Mouse (Mus musculus) granulocyte monocyte progenitor cell, adult 5-6 weeks (primary cell): ENCODE data around the gene Dydc2. TPM values are rescaled to one million over a fixed set of nuclear protein-coding genes. Genes with fewer than 3 reads are reported as not detected.

ENCODE experiments used
- ATAC-seq: replicated peaks from 2 replicates; pipeline ENCODE4 v1.8.0; 2016; ENCODE audit warnings: mild to moderate bottlenecking, moderate TSS enrichment, inconsistent platforms; ENCODE audit not compliant: poor library complexity, severe bottlenecking
- total RNA-seq, 2 experiments: library from RNA; stranded (forward) in 1 of 2; stranded (reverse) in 1 of 2; fragments of 200-712, 200-1000 nt in 1 of 2; fragments of >200 nt in 1 of 2; fragmentation: Nextera tagmentation in 1 of 2; gene quantifications; 2 replicates each; pipeline ENCODE4 v1.2.3; 2014 to 2017

The Dydc2 gene
- total RNA-seq, 2 experiments from 2014 or later = not detected

DNA sequence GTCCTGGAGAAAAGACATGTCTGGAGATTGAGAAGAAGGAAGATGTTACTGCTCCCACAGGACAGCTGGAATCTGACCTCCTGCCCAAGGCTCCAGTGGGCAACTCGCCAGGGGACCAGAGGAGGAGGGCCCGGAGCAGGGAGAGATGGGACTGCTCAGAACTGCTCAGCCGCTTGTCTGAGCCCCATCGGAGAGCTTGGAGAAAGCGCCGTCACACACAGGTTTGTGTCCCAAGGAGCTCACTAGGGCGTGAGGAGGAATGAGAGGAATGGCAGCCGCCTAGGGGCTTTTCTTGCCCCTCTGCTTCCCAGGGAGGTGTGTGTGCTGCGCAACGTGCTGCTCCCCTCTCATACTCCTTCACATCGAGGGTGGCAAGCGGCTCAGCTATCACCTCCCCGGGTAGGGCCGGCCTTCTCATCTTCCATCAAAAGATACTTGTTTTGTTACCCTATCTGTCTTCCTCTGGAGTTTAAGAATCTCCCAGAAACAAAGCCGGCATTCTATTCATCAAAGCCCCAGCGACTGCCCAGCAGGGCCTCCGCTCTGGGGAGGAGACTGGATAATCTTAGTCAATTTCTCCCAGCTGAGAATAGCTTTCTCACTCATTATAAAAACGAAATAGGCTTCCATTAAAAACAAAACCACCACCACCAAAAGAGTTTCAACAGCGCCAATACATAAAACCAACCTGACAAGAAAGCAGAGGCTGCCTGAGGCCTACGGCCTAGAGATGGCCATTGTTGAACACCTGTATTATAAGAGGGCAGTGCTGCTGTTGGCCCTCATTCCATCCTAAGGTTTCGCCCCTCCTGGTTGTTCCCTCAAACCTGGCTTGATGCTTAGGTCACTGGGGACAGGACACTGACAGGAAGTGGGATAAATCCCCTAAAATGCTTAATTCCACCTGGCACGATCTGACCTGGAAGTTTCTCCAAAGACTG is 64.5 kb downstream of the Dydc2 start:
- ATAC-seq = no peak

DNA sequence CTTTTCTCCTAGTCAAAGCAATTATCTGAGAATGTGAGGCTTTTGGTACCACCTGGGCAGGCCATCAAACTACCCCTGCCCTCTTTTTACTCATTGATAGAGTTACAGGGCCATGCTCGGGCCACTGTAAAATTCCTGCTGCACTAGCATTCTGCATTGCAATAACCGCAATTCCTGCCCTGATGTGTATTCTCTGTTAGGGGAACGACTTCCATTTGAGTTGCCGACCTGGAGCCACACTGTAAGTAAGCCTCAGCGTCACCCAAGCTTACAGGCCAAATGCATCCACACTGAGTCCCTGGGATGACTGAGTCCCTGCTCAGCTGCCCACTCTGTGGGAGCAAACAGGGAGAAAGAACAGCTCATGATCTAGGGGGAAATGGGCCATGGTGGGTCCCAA is 67.4 kb downstream of the Dydc2 start:
- no peak for ATAC-seq

DNA sequence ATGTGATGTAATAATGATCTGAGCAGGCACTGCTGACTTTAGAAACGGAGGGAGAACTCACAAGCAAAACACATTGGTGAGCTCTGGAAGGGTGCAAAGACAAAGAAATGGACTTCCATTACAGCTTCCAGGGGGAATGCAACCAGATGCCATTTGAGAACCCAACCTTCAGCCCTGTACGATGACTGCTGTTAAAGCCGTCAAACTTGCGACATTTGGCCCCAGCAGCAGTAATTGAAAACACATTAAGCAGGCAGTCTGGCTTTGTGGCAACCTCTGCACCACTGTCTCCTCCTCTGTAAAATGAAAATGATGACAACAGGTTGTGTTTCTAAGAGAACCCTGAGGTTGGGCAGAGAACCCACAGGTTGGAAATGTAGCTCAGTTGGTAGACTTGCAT is 68.2 kb downstream of the Dydc2 start:
- no peak for ATAC-seq

DNA sequence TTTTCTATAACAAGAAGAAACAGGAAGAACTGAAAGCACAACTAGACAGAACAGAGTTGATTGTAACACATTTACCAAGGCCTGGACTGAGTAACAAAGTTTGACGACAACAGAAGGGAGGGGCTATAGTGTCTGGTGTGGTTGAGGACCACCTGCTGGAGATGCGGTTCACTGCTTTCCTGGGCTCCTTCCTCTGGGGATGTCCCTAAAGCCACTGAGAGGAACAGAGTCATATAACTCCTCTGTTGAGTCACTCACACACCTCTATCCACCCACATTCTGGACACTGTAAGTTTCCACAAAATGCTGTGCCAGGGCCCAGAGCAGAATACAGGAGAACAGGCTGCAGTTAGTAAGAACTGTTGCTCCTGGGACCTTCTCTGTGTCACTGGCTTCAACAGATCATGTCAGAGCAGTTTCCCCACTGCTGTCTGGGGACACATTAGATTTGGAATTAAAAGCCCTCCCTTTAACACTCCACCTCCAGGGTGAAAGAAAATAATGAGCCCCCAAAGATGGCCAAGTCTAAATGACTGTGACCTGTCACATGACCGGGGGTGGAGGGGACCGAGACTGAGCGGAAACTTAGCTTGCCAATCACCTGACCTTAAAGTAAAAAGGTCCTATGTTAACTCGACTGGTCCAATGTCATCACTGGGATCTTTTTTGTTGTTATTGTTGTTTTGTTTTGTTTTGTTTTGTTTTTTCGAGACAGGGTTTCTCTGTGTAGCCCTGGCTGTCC is 68.9 kb downstream of the Dydc2 start:
- ATAC-seq = peak; percentile 79

Other genes with a start within 250 kb of the Dydc2 start
- gene Sh2d4b, start 175.9 kb downstream of the Dydc2 start, total RNA-seq (2014; fragmentation: Nextera tagmentation) = not detected in 2 replicates
- gene Sh2d4b, start 175.9 kb downstream of the Dydc2 start, total RNA-seq (2017) = not detected in 2 replicates
- gene Tspan14, start 102.4 kb downstream of the Dydc2 start, total RNA-seq (2014; fragmentation: Nextera tagmentation) = 44.0 and 48.2 TPM in 2 replicates
- gene Tspan14, start 102.4 kb downstream of the Dydc2 start, total RNA-seq (2017) = 37.8 and 40.1 TPM in 2 replicates
- 7.5 and 11.0 TPM in 2 replicates for gene Fam213a, start 55.4 kb downstream of the Dydc2 start, total RNA-seq (2014; fragmentation: Nextera tagmentation)
- gene Fam213a, start 55.4 kb downstream of the Dydc2 start, total RNA-seq (2017) = 10.6 and 11.6 TPM in 2 replicates
- gene Dydc1, start 3.7 kb upstream of the Dydc2 start, total RNA-seq (2014; fragmentation: Nextera tagmentation) = not detected in 2 replicates
- not detected in 2 replicates for gene Dydc1, start 3.7 kb upstream of the Dydc2 start, total RNA-seq (2017)
- not detected in 2 replicates for gene Mat1a, start 35.8 kb upstream of the Dydc2 start, total RNA-seq (2014; fragmentation: Nextera tagmentation)
- not detected in 2 replicates for gene Mat1a, start 35.8 kb upstream of the Dydc2 start, total RNA-seq (2017)
- gene Sftpa1, start 62.6 kb upstream of the Dydc2 start, total RNA-seq (2014; fragmentation: Nextera tagmentation) = not detected in 2 replicates
- not detected in 2 replicates for gene Sftpa1, start 62.6 kb upstream of the Dydc2 start, total RNA-seq (2017)
- gene Mbl1, start 82.2 kb upstream of the Dydc2 start, total RNA-seq (2014; fragmentation: Nextera tagmentation) = not detected in 2 replicates
- gene Mbl1, start 82.2 kb upstream of the Dydc2 start, total RNA-seq (2017) = not detected in 2 replicates
- not detected in 2 replicates for gene Sftpd, start 115.9 kb upstream of the Dydc2 start, total RNA-seq (2014; fragmentation: Nextera tagmentation)
- not detected in 2 replicates for gene Sftpd, start 115.9 kb upstream of the Dydc2 start, total RNA-seq (2017)
- gene Gm2832, start 209.6 kb upstream of the Dydc2 start, total RNA-seq (2014; fragmentation: Nextera tagmentation) = not detected in 2 replicates
- gene Gm2832, start 209.6 kb upstream of the Dydc2 start, total RNA-seq (2017) = not detected in 2 replicates